Mouse (Mus musculus) embryonic facial prominence, embryonic 13.5 days (tissue): ENCODE results near the gene Cyp26b1. TPM values are rescaled to one million over a fixed set of nuclear protein-coding genes. Genes with fewer than 3 reads are reported as not detected.

Experiments used
- ATAC-seq: fragments of 200-750 bp; cut with Nextera tagmentation; 2 replicates; pipeline ENCODE4 v1.8.0; 2017; ENCODE audit warnings: low read depth; ENCODE audit not compliant: insufficient number of reproducible peaks, insufficient read depth, low FRiP score, low TSS enrichment
- H3K27ac ChIP-seq: fragments of 300-500 bp; sonication (generic); 2 replicates; pipeline ENCODE4 v1.5.1; 2015; ENCODE audit warnings: moderate library complexity, mild to moderate bottlenecking, inconsistent platforms
- H3K27me3 ChIP-seq: fragments of 300-500 bp; sonication (generic); 2 replicates; pipeline ENCODE4 v1.6.1; 2015; ENCODE audit warnings: mild to moderate bottlenecking, inconsistent platforms
- H3K36me3 ChIP-seq: fragments of 300-500 bp; sonication (generic); 2 replicates; pipeline ENCODE4 v1.6.1; 2015; ENCODE audit warnings: mild to moderate bottlenecking, inconsistent platforms
- H3K4me1 ChIP-seq: fragments of 300-500 bp; sonication (generic); 2 replicates; pipeline ENCODE4 v1.6.1; 2015; ENCODE audit warnings: inconsistent platforms
- H3K4me2 ChIP-seq: fragments of 300-500 bp; sonication (generic); 2 replicates; pipeline ENCODE4 v1.6.1; 2015; ENCODE audit warnings: moderate library complexity, mild to moderate bottlenecking, inconsistent platforms
- H3K4me3 ChIP-seq: fragments of 300-500 bp; sonication (generic); 2 replicates; pipeline ENCODE4 v1.5.1; 2015; ENCODE audit warnings: mild to moderate bottlenecking, inconsistent platforms
- H3K9ac ChIP-seq: fragments of 300-500 bp; sonication (generic); 2 replicates; pipeline ENCODE4 v1.6.1; 2015; ENCODE audit warnings: mild to moderate bottlenecking, inconsistent platforms
- H3K9me3 ChIP-seq: fragments of 300-500 bp; sonication (generic); 2 replicates; pipeline ENCODE4 v1.6.1; 2016; ENCODE audit warnings: inconsistent platforms
- WGBS: fragments of 180-500 bp; shearing (Covaris S2); methylation state at CpG from one replicate; pipeline ENCODE4 v1.1.7; 2015; ENCODE audit warnings: mixed read lengths; 5-methylcytosine and 5-hydroxymethylcytosine counted together
- polyA plus RNA-seq: library from polyadenylated mRNA; unstranded; fragments of >200 nt; fragmentation: Nextera tagmentation; extraction: Ambion mirVana; gene quantifications from 2 replicates; pipeline ENCODE4 v1.2.1, GENCODE M21; 2015

Cyp26b1 gene
- 38.0 and 38.9 TPM in 2 replicates for polyA plus RNA-seq

GRCm38 (mm10) chr6:84593693-84594092 lies at the start of gene Cyp26b1:
TSS of gene Cyp26b1 (minus strand) at chr6:84593908.
- Histone ChIP-seq H3K36me3 (no peaks in the 10 kb centered on the region), H3K27ac (no peak within 1 kb of the TSS), H3K4me1 (peaks cover 31% of the 10 kb centered on the region), H3K9ac (peak within 1 kb of the TSS; percentile 36; the same call in 1 of the 2 replicates), H3K9me3 (no peaks in the 10 kb centered on the region), H3K4me2 (no peak within 1 kb of the TSS), H3K4me3 (no peak within 1 kb of the TSS), H3K27me3 (peaks cover 15% of the 10 kb centered on the region)
- WGBS, result 84% methylated on average over 10 of the region's 10 CpGs
- no peak for ATAC-seq

- Histone ChIP-seq H3K9me3 (no peaks in the 10 kb centered on the region), H3K4me2 (no peak overlapping the region), H3K27ac (no peak overlapping the region), H3K9ac (no peak overlapping the region), H3K36me3 (no peaks in the 10 kb centered on the region), H3K4me1 (peaks cover 3% of the 10 kb centered on the region; the same call in 1 of the 2 replicates), H3K27me3 (no peaks in the 10 kb centered on the region), H3K4me3 (no peak overlapping the region)
- no peak for ATAC-seq
- WGBS, result 70% methylated on average over 4 of the region's 4 CpGs
Observed at GRCm38 (mm10) chr6:84641062-84641431, 47.3 kb upstream of the Cyp26b1 start.

GRCm38 (mm10) chr6:84640324-84641061 lies 46.8 kb upstream of the Cyp26b1 start:
- Histone ChIP-seq H3K9me3 (no peaks in the 10 kb centered on the region), H3K27ac (no peak overlapping the region), H3K4me1 (peaks cover 3% of the 10 kb centered on the region; the same call in 1 of the 2 replicates), H3K9ac (no peak overlapping the region), H3K27me3 (no peaks in the 10 kb centered on the region), H3K36me3 (no peaks in the 10 kb centered on the region), H3K4me2 (no peak overlapping the region), H3K4me3 (no peak overlapping the region)
- 51% methylated on average over 9 of the region's 9 CpGs for WGBS
- ATAC-seq, result no peak

GRCm38 (mm10) chr6:84638206-84638605 lies 44.5 kb upstream of the Cyp26b1 start:
- no peak overlapping the region for H3K9ac ChIP-seq
- no peak overlapping the region for H3K4me2 ChIP-seq
- H3K4me3 ChIP-seq, result no peak overlapping the region
- H3K27me3 ChIP-seq, result no peaks in the 10 kb centered on the region
- no peaks in the 10 kb centered on the region for H3K36me3 ChIP-seq
- no peak for ATAC-seq
- H3K9me3 ChIP-seq, result no peaks in the 10 kb centered on the region
- no peak overlapping the region for H3K27ac ChIP-seq
- H3K4me1 ChIP-seq, result peaks cover 3% of the 10 kb centered on the region; the same call in 1 of the 2 replicates

- H3K4me1 ChIP-seq, result no peaks in the 10 kb centered on the region
- no peak overlapping the region for H3K27ac ChIP-seq
- no peak overlapping the region for H3K4me2 ChIP-seq
- no peaks in the 10 kb centered on the region for H3K36me3 ChIP-seq
- H3K4me3 ChIP-seq, result no peak overlapping the region
- 87% methylated on average over 2 of the region's 2 CpGs for WGBS
- no peaks in the 10 kb centered on the region for H3K27me3 ChIP-seq
- H3K9ac ChIP-seq, result no peak overlapping the region
- no peak for ATAC-seq
- H3K9me3 ChIP-seq, result no peaks in the 10 kb centered on the region
Observed at GRCm38 (mm10) chr6:84631588-84631987, 37.9 kb upstream of the Cyp26b1 start.

GRCm38 (mm10) chr6:84630276-84630675 lies 36.6 kb upstream of the Cyp26b1 start:
- no peak overlapping the region for H3K27ac ChIP-seq
- no peaks in the 10 kb centered on the region for H3K9me3 ChIP-seq
- no peak overlapping the region for H3K9ac ChIP-seq
- 33% methylated on average over 1 of the region's 1 CpGs for WGBS
- no peaks in the 10 kb centered on the region for H3K36me3 ChIP-seq
- H3K4me1 ChIP-seq, result no peaks in the 10 kb centered on the region
- H3K27me3 ChIP-seq, result no peaks in the 10 kb centered on the region
- no peak overlapping the region for H3K4me2 ChIP-seq
- H3K4me3 ChIP-seq, result no peak overlapping the region
- no peak for ATAC-seq

- no peak for ATAC-seq
Observed at GRCm38 (mm10) chr6:84628831-84629230, 35.1 kb upstream of the Cyp26b1 start.

GRCm38 (mm10) chr6:84626398-84626797 lies 32.7 kb upstream of the Cyp26b1 start:
- ATAC-seq, result no peak
- 75% methylated on average over 2 of the region's 2 CpGs for WGBS
- no peak overlapping the region for H3K4me2 ChIP-seq
- no peaks in the 10 kb centered on the region for H3K9me3 ChIP-seq
- H3K27me3 ChIP-seq, result no peaks in the 10 kb centered on the region
- H3K36me3 ChIP-seq, result peaks cover 5% of the 10 kb centered on the region
- H3K9ac ChIP-seq, result no peak overlapping the region
- no peak overlapping the region for H3K27ac ChIP-seq
- H3K4me1 ChIP-seq, result no peaks in the 10 kb centered on the region
- H3K4me3 ChIP-seq, result no peak overlapping the region

More at GRCm38 (mm10) chr6:84628831-84629230, 35.1 kb upstream of the Cyp26b1 start:
- Histone ChIP-seq H3K4me1 (no peaks in the 10 kb centered on the region), H3K9ac (no peak overlapping the region), H3K27me3 (no peaks in the 10 kb centered on the region), H3K27ac (no peak overlapping the region), H3K9me3 (no peaks in the 10 kb centered on the region), H3K36me3 (peaks cover under 1% of the 10 kb centered on the region; the same call in 1 of the 2 replicates), H3K4me2 (no peak overlapping the region), H3K4me3 (no peak overlapping the region)
- 93% methylated on average over 5 of the region's 5 CpGs for WGBS

- Histone ChIP-seq H3K9ac (no peak overlapping the region), H3K4me1 (no peaks in the 10 kb centered on the region), H3K36me3 (peaks cover 45% of the 10 kb centered on the region), H3K4me3 (no peak overlapping the region), H3K4me2 (no peak overlapping the region), H3K27ac (no peak overlapping the region), H3K9me3 (no peaks in the 10 kb centered on the region), H3K27me3 (no peaks in the 10 kb centered on the region)
- WGBS, result 83% methylated on average over 6 of the region's 6 CpGs
- no peak for ATAC-seq
Observed at GRCm38 (mm10) chr6:84619166-84619565, 25.5 kb upstream of the Cyp26b1 start.

- peaks cover 41% of the 10 kb centered on the region for H3K36me3 ChIP-seq
- WGBS, result 100% methylated on average over 1 of the region's 1 CpGs
- ATAC-seq, result no peak
- no peak overlapping the region for H3K27ac ChIP-seq
- H3K27me3 ChIP-seq, result no peaks in the 10 kb centered on the region
- no peaks in the 10 kb centered on the region for H3K4me1 ChIP-seq
- H3K4me3 ChIP-seq, result no peak overlapping the region
- no peak overlapping the region for H3K9ac ChIP-seq
- H3K9me3 ChIP-seq, result no peaks in the 10 kb centered on the region
- no peak overlapping the region for H3K4me2 ChIP-seq
Observed at GRCm38 (mm10) chr6:84617051-84617450, 23.3 kb upstream of the Cyp26b1 start.

- WGBS, result 86% methylated on average over 1 of the region's 1 CpGs
- H3K9me3 ChIP-seq, result no peaks in the 10 kb centered on the region
- H3K4me1 ChIP-seq, result no peaks in the 10 kb centered on the region
- no peak overlapping the region for H3K9ac ChIP-seq
- no peak overlapping the region for H3K27ac ChIP-seq
- ATAC-seq, result no peak
- H3K36me3 ChIP-seq, result peaks cover 41% of the 10 kb centered on the region
- H3K27me3 ChIP-seq, result no peaks in the 10 kb centered on the region
- H3K4me3 ChIP-seq, result no peak overlapping the region
- no peak overlapping the region for H3K4me2 ChIP-seq
Observed at GRCm38 (mm10) chr6:84616586-84616985, 22.9 kb upstream of the Cyp26b1 start.

GRCm38 (mm10) chr6:84613561-84613960 lies 19.9 kb upstream of the Cyp26b1 start:
- H3K9ac ChIP-seq, result no peak overlapping the region
- no peak overlapping the region for H3K27ac ChIP-seq
- ATAC-seq, result no peak
- no peaks in the 10 kb centered on the region for H3K4me1 ChIP-seq
- H3K4me3 ChIP-seq, result no peak overlapping the region
- no peaks in the 10 kb centered on the region for H3K9me3 ChIP-seq
- no peaks in the 10 kb centered on the region for H3K27me3 ChIP-seq
- no peak overlapping the region for H3K4me2 ChIP-seq
- WGBS, result 89% methylated on average over 3 of the region's 3 CpGs
- H3K36me3 ChIP-seq, result peaks cover 14% of the 10 kb centered on the region; the same call in 1 of the 2 replicates
